ENCODE assay signal across 16 mouse cellular contexts in the genomic region with DNA sequence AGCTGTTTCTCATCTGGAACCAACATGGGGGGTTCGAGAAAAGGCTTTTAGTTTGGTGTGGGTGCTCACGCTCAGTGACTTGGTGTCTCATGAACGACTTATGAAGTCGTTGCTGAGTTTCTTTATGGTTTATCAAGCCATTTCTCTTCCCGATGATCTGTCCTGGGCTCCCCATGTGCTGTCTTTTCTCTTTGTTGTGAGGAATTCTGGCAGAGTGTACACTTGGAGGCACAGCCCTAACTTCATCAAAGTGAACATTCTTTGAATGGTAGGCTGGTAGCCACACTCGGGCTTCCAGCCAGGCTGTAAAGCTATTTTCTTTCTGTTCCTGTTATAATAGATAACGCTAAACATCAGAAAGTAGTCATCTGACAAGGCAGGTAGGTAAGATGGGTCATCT.
A peak's percentile ranks its signal among the peaks of the same experiment; 100 is the strongest.
DNase-seq lines count a peak whose midpoint lies in the region; ATAC-seq lines count a peak whose summit lies in the region.
"Had no signal": no experiment of that assay in that cellular context is flagged by ENCODE, and none has a peak within 500 bp of the region (broad histone marks: within the 10 kb centered on the region; RNA-seq: fewer than 3 reads in every experiment).

No protein-coding gene starts in this region.

- ATAC-seq in kidney, embryonic 14.5 days (ENCODE audit: low FRiP score, low TSS enrichment), result no peak
- ATAC-seq in midbrain, embryonic 11.5 days (ENCODE audit: low FRiP score), result no peak
- no peak for ATAC-seq in midbrain, embryonic 15.5 days (replicated peaks)
- no peak for ATAC-seq in embryonic facial prominence, embryonic 15.5 days (ENCODE audit: insufficient number of reproducible peaks, low FRiP score, low TSS enrichment, low read depth)
- ATAC-seq: inflammation-experienced regulatory T-cells, adult 6 months had no signal

- DNase-seq in kidney, postnatal 14 days, result no peak
- DNase-seq in midbrain, embryonic 11.5 days (ENCODE audit: low spot score, missing footprints), result peak; percentile 73
- no peak for DNase-seq in adrenal gland, postnatal 25 days
- DNase-seq in embryo, embryonic 11 days, result no peak
- DNase-seq: adrenal gland, adult 8-10 months; cerebellum, adult 11 months; cerebellum, adult 8-10 months; heart, adult 11 months; heart, postnatal 4 days had no signal

- H3K9ac ChIP-seq in kidney, embryonic 14.5 days (ENCODE audit: low read depth, low read length), result no peak overlapping the region
- H3K9ac ChIP-seq in midbrain, embryonic 11.5 days (ENCODE audit: low read length), result no peak overlapping the region
- H3K9ac ChIP-seq in midbrain, embryonic 15.5 days, result no peak overlapping the region
- H3K9ac ChIP-seq in embryonic facial prominence, embryonic 15.5 days, result no peak overlapping the region
- H3K9ac ChIP-seq: forebrain, postnatal 0 days; heart, embryonic 13.5 days; hindbrain, embryonic 12.5 days had no signal

- H3K36me3 ChIP-seq in kidney, embryonic 14.5 days (ENCODE audit: control insufficient read depth, insufficient read depth, low read length), result no peaks in the 10 kb centered on the region
- no peaks in the 10 kb centered on the region for H3K36me3 ChIP-seq in midbrain, embryonic 11.5 days (ENCODE audit: control insufficient read depth, insufficient read depth, low read length)
- H3K36me3 ChIP-seq in midbrain, embryonic 15.5 days (replicated peaks), result no peaks in the 10 kb centered on the region
- H3K36me3 ChIP-seq in embryonic facial prominence, embryonic 15.5 days, result no peaks in the 10 kb centered on the region
- H3K36me3 ChIP-seq: heart, embryonic 13.5 days; hindbrain, embryonic 12.5 days had no signal

- H3K4me1 ChIP-seq in kidney, embryonic 14.5 days (ENCODE audit: control insufficient read depth, insufficient read depth, low read length), result peaks cover 23% of the 10 kb centered on the region
- no peaks in the 10 kb centered on the region for H3K4me1 ChIP-seq in midbrain, embryonic 11.5 days (ENCODE audit: control insufficient read depth, insufficient read depth, low read length)
- H3K4me1 ChIP-seq in midbrain, embryonic 15.5 days, result peaks cover 5% of the 10 kb centered on the region; the same call in 1 of the 2 replicates
- peaks cover 40% of the 10 kb centered on the region for H3K4me1 ChIP-seq in embryonic facial prominence, embryonic 15.5 days

- no peak overlapping the region for H3K4me3 ChIP-seq in kidney, embryonic 14.5 days (ENCODE audit: low read length)
- H3K4me3 ChIP-seq in midbrain, embryonic 11.5 days (ENCODE audit: low read depth, low read length), result no peak overlapping the region
- H3K4me3 ChIP-seq in midbrain, embryonic 15.5 days, result no peak overlapping the region
- H3K4me3 ChIP-seq in embryonic facial prominence, embryonic 15.5 days (replicated peaks), result no peak overlapping the region
- H3K4me3 ChIP-seq: heart, embryonic 13.5 days; hindbrain, embryonic 12.5 days had no signal

- WGBS in kidney, embryonic 14.5 days, result 38% methylated on average over 7 of the region's 7 CpGs
- 90% methylated on average over 7 of the region's 7 CpGs for WGBS in midbrain, embryonic 11.5 days
- 83% methylated on average over 7 of the region's 7 CpGs for WGBS in midbrain, embryonic 15.5 days
- WGBS in embryonic facial prominence, embryonic 15.5 days, result 42% methylated on average over 7 of the region's 7 CpGs

- H3K4me2 ChIP-seq in kidney, embryonic 14.5 days (replicated peaks; ENCODE audit: low read depth, low read length), result 0 out of 2 replicates have a peak overlapping the region, but pooled peaks have one; percentile 19
- no peak overlapping the region for H3K4me2 ChIP-seq in midbrain, embryonic 11.5 days
- H3K4me2 ChIP-seq in midbrain, embryonic 15.5 days, result no peak overlapping the region
- H3K4me2 ChIP-seq in embryonic facial prominence, embryonic 15.5 days (replicated peaks), result 0 out of 2 replicates have a peak overlapping the region, but pooled peaks have one; percentile 4
- H3K4me2 ChIP-seq: heart, embryonic 13.5 days had no signal

- H3K27ac ChIP-seq in kidney, embryonic 14.5 days (ENCODE audit: low read depth, low read length), result no peak overlapping the region
- no peak overlapping the region for H3K27ac ChIP-seq in midbrain, embryonic 11.5 days (ENCODE audit: low read depth, low read length)
- no peak overlapping the region for H3K27ac ChIP-seq in midbrain, embryonic 15.5 days
- peak overlapping the region; percentile 29 for H3K27ac ChIP-seq in embryonic facial prominence, embryonic 15.5 days (replicated peaks)
- H3K27ac ChIP-seq: heart, embryonic 13.5 days; hindbrain, embryonic 12.5 days had no signal

- no peaks in the 10 kb centered on the region for H3K27me3 ChIP-seq in kidney, embryonic 14.5 days (ENCODE audit: control insufficient read depth, insufficient read depth, low read length)
- H3K27me3 ChIP-seq in midbrain, embryonic 11.5 days (ENCODE audit: control insufficient read depth, insufficient read depth, low read length), result no peaks in the 10 kb centered on the region
- no peaks in the 10 kb centered on the region for H3K27me3 ChIP-seq in midbrain, embryonic 15.5 days (replicated peaks)
- H3K27me3 ChIP-seq in embryonic facial prominence, embryonic 15.5 days, result peaks cover 5% of the 10 kb centered on the region; the same call in 1 of the 2 replicates

- no peaks in the 10 kb centered on the region for H3K9me3 ChIP-seq in kidney, embryonic 14.5 days (ENCODE audit: control insufficient read depth, low read length)
- H3K9me3 ChIP-seq in midbrain, embryonic 11.5 days (ENCODE audit: control insufficient read depth, low read length), result no peaks in the 10 kb centered on the region
- H3K9me3 ChIP-seq in midbrain, embryonic 15.5 days, result no peaks in the 10 kb centered on the region
- H3K9me3 ChIP-seq in embryonic facial prominence, embryonic 15.5 days (replicated peaks), result no peaks in the 10 kb centered on the region
- H3K9me3 ChIP-seq: hindbrain, embryonic 12.5 days had no signal

Comparison
In these comparisons a context has a peak if more than half of its experiments do, and no peak if none do; other contexts are left out.
1. H3K4me2 ChIP-seq: peak in kidney, embryonic 14.5 days (single experiment) and embryonic facial prominence, embryonic 15.5 days (single experiment); none in midbrain, embryonic 11.5 days (single experiment) and midbrain, embryonic 15.5 days (single experiment).